Mouse (Mus musculus): ENCODE measurements around the gene Rfc4.
"Not testable (repeated sequence)": the region's sequence is repeated elsewhere in the genome, so short reads cannot be mapped to it uniquely, and the experiment has no call there.

Gene Rfc4

DNA sequence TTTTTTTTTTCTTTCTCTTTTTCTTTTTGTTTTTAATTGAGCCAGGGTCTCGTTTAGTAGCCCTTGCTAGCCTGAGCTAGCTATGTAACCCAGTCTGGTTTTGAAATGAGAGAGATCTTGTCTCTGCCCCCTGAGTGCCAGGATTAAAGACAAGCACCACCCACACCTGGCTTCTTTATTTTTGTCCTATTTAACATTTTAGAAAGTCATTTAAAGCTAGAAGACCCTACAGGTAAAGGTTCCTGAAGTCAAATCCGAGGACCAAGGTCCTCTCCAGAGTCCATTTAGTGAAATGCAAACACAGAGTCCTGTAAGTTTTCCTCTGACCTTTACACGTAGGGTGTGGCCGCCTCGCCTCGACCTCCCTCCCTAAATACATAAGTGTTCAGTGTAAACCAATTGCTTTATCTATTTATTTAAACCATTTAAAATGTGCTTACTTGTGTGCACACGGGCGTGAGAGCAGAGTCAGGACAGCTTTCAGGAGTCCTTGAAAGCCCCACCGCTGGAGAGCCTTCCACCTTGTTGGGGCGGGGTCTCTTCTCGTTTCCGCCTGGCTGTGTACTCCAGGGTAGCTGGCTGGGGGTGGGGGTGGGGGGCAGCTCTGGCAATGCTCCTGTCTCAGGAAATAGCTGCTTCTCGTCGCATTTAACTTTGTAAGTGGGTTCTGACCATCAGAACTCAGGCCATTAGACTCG, 25.0 kb downstream of the Rfc4 start:
- DNase-seq (ENCODE audit: low spot score): no peak

DNA sequence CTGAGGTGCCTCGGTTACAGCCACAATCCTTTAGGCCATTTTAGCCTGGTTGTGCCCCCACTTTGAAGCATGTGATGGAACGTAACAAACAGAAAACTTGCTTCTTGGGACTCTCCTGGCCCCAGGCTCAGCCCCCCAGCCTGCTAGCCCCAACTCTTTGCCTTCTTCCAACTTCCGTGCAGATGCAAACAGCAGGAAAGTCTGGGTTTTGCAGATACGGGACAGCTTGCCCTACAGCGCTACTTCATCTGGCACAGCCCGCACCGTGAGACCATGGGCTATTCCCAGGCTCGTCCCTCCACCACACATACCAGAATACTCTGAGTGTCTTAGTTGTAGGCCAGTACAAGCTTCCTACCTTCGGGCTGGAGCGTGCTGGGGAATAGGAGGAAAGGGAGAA, 26.9 kb downstream of the Rfc4 start:
- DNase-seq (ENCODE audit: low spot score): no peak

DNA sequence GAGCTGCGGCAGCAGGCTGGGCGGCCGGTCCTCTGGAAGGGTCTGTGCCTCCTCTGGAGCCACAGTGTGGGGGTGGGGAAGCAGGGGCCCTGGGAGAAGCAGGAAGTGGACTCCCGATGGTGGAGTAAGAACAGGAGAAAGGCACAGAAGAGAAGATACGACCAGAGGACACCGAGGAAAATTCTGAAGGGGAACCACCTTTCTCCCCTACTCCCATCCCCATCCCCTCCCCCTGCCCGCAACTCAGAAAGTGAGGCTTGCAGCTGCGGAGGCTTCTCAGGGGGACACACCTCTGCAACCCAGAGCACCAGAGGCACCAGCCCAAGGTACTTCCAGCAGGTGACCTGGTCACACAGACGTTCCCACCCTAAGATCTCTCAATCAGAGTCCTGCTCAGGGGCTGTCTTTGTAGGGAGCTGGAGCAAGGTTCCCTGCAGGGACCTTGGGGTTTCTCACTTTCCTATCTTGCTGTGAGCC, 27.4 kb downstream of the Rfc4 start:
- DNase-seq (ENCODE audit: low spot score): no peak

DNA sequence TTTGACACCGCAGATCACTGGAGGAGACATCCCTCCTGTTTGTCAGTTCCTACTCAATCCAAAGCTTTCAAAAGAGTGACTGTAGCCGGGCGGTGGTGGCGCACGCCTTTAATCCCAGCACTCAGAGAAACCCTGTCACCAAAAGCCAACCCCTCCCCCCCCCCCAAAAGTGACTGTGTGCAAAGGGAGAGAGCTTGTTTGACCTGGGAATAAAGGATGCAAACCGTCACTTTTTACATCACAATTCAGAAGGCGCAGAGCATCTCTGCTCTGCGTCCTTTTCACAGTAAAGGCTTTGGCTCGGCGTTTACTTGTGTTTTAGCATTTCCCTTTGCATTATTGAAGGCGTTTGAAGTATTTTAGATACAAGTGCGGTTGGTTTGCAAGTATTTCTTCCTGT, 27.9 kb downstream of the Rfc4 start:
- DNase-seq (ENCODE audit: low spot score): no peak

DNA sequence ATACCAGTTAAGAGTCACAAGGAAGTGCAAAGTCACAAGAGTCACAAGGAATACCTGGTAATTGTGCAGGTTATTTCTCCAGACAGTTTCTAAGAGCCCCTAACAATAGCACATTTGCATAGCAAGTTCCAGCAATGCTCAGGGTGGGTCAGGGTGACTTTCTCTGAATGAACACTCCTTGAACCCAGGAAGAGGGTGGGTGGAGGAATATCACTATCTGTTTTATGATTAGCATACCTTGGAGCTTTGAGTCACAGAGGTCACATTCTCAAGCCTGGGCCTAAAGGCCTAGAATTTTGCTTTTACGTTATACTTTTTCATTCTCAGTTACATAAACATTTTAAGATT, 29.5 kb downstream of the Rfc4 start:
- not testable (repeated sequence) for DNase-seq (ENCODE audit: low spot score)

DNA sequence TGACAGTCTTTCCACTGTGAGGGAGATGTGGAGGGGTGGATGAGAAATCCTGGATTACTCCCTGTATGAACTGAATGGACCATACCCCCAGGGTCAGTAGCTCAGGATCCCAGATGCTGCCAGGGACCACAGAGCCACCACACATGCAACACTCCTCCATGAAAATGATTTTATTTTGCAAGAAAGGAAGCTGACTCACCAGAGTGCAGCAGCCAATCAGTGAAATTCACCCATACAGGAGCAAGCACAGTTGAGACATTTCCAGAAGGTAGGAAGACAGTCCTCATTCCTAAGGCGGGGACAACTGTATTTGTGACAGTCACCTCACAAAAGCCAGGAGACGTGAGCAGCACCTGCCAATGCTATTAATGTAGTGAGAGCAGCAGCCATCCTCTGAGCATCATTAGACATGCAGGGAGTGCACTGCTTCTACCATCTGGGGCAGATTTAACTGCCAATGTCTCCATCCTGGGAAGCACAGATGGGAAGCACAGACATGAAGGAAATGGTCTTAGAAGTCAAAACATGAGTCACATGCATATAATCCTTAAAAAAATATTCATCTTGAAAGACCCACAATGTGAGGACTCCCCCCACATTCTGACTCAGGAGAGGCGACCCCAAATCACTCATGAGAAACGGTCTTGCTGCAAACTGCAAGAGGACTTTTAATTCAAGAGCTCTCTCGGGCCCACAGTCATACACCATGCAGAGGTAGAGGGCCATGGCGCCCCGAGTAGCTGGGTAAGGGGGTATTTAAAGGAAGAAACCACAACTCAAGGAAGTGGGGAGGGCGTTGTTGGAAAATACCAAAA, 30.0 kb downstream of the Rfc4 start:
- not testable (repeated sequence) for DNase-seq (ENCODE audit: low spot score)

DNA sequence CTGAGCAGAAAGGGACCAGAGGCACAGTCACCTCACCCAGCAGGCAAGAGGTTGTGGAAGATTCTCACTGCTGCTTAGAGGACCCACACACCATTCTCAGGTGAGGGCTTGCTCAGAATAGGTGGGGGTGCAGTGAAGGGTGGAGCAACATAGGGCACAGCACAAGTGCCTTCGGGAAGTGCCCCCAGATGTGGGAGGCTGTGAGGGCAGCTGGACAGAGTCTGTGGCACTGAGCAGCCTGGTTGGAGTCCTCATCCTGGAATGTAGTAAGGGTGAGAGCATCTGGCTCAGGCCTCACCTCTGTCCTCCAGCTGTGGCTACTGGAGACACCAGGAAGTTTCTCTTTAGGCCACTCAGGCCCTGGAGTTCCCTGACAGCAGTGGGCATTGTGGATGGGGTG, 30.7 kb downstream of the Rfc4 start:
- not testable (repeated sequence) for DNase-seq (ENCODE audit: low spot score)

DNA sequence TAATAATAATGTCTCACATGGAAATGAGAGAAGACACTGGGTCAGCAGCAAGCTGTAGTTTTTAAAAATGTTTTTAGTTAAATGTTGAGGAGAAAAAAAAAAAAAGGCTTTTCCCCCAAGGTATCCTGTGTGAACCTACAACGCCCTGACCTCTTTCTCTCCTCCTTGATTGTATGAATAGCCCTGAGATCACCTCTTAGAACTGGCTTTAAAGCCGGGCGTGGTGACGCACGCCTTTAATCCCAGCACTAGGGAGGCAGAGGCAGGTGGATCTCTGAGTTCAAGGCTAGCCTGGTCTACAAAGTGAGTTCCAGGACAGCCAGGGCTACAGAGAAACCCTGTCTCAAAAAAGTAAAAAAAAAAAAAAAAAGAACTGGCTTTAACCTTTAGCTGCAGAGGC, 32.0 kb downstream of the Rfc4 start:
- not testable (repeated sequence) for DNase-seq (ENCODE audit: low spot score)

DNA sequence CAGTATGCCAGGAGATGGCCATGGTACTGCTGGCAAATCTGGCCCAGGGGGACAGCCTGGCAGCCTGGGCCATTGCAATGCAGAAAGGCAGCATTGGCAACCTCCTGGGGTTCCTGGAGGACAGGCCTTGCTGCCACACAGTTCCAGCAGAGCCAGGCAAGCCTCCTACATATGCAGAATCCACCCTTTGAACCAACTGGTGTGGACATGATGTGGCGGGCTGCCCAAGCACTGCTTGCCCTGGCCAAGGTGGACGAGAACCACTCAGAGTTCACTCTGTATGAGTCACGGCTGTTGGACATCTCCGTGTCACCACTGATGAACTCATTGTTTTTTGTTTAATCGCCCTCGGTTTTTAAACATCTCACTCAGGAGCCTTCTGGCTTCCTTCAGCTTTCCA, 33.4 kb downstream of the Rfc4 start:
- no peak for DNase-seq (ENCODE audit: low spot score)

DNA sequence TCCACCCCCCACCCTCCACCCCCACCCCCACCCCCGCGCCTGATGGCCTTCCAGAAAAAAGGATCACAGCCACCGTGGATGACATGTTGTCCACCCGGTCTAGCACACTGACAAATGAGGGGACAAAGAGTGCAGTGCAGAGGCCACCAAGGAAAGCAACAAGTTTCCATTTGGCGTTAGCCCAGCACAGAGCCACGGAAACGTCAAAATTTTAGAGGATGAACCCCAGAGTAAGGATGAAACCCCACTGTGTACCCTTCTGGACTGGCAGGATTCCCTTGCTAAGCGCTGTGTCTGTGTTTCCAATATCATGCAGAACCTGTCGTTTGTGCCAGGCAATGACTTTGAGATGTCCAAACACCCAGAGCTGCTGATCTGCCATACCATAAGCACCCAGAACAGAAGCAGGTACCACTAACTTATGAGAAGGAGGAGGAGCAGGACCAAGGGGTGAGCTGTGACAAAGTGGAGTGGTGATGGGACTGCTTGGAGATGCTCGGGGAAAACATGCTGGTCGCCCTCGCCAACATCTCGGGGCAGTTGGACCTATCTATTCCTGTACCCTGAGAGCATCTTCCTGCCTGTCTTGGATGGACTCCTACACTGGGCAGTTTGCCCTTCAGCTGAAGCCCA, 34.1 kb downstream of the Rfc4 start:
- DNase-seq (ENCODE audit: low spot score): no peak

DNA sequence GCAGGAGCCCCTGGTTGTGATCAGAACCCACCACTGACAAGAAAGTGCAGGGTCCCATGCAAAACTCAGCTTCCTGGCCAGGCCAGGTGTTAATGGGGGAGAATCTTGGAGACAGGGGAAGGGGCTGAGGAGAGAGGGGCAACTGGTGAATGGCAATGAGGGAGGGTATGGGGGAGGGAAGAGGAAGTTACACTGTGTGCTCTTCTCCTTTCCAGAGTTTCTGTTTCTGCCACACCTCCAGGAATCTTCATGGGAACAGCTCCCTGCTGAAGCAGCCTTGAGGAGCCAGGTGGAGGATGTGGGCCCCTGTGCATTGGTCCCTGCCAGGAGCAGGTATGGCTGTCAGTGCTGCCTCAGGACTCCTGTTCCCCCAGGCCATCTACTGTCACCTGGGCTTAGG, 36.2 kb downstream of the Rfc4 start:
- DNase-seq (ENCODE audit: low spot score): not testable (repeated sequence)

DNA sequence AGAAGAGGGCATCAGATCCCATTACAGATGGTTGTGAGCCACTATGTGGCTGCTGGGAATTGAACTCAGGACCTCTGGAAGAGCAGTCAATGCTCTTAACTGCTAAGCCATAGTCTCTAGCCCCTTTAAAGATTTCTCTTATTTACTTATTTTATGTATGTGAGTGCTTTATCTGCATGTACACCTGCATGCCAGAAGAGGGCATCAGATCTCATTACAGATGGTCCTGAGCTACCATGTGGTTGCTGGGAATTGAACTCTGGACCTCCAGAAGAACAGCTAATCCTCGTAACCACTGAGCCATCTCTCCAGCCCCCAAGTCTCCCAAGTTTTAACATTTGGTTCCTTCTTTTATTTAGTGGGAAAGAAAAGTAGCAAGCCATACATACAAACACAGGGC, 39.0 kb downstream of the Rfc4 start:
- not testable (repeated sequence) for DNase-seq (ENCODE audit: low spot score)

DNA sequence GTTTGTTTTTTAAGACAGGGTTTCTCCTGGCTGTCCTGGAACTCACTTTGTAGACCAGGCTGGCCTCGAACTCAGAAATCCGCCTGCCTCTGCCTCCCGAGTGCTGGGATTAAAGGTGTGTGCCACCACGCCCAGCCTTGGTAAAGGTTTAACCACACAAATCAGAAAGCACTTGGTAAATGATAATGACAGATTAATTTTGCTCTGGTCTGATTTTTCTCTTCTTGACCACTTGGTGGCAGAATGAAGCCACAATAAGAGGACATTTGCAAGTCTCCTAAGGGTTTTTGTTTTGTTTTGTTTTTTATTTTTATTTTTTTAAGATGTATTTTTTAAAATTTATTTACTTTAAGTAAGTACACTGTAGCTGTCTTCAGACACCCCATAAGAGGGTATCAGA, 39.8 kb downstream of the Rfc4 start:
- DNase-seq (ENCODE audit: low spot score): peak; percentile 63

DNA sequence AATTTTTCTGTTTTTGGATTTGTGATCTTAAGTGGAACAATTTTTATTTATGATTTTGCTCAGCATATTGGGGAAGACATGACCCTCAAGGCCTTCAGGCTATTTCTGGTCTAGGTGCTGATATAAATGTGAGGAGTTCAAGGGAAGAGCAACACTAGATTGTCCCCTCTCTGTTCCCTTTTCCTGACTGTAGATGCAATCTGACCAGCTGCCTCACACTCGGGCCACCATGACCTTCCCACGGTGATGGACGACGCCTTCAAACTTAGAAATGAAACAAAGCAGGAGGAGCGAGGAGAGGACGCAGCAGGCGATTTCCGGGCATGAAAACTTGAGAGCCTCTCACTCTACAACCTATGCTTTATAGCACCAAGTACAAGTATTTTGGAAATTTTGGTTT, 40.4 kb downstream of the Rfc4 start:
- DNase-seq (ENCODE audit: low spot score): not testable (repeated sequence)

DNA sequence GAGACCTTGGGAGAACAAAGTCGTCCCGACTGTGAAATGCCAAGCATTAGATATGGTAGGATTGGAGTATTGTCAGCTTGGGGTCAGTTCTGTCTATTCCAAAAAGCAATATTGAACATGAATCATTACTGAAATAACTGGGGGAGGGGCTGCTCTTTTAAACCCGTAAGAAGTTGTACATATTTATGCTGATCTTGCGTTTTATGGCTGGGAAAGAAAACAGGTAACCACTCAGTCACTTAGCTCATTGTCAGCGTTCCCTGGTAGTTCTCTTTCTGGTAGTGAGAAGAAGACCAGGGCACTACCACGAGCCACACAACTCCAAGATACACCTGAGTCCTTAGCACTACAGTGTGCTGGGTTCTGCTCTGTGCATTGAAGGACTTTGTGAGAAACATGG, 50.0 kb downstream of the Rfc4 start:
- DNase-seq (ENCODE audit: low spot score): not testable (repeated sequence)
